Mouse (Mus musculus) retina, adult 2 months (tissue): ENCODE results near the gene Cped1.
"Not testable (repeated sequence)": the region's sequence is repeated elsewhere in the genome, so short reads cannot be mapped to it uniquely, and the experiment has no call there.

Source experiments
- DNase-seq: peaks from one replicate; pipeline ENCODE4 v3.0.0-alpha.2; 2012; ENCODE audit warnings: low read depth, low spot score

Gene Cped1

DNA sequence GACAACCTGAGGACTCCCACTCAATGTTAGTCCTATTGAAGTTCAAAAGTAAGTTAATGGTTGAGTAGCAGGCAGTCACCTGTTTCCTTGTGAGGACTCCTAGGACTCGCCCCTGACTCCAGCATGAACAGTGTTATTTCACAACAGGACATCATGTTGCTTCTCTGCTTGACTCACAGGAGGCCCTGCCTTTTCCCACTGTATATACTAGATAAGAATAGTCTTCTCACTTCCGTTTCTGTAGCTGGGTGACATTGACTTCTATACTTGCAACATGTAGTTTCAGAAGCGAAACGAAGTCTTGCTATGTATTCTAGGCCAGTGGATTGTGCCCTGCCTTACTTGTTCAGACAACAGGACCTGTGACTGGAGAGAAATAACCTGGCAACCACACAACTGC lies 236.4 kb downstream of the Cped1 start:
- no peak for DNase-seq

- no peak for DNase-seq
Measured at GRCm38 (mm10) chr6:22222947-22223346, 237.2 kb downstream of the Cped1 start.

GRCm38 (mm10) chr6:22224351-22224750 lies 238.6 kb downstream of the Cped1 start:
- no peak for DNase-seq

GRCm38 (mm10) chr6:22231244-22231643 lies 245.5 kb downstream of the Cped1 start:
- no peak for DNase-seq

DNA sequence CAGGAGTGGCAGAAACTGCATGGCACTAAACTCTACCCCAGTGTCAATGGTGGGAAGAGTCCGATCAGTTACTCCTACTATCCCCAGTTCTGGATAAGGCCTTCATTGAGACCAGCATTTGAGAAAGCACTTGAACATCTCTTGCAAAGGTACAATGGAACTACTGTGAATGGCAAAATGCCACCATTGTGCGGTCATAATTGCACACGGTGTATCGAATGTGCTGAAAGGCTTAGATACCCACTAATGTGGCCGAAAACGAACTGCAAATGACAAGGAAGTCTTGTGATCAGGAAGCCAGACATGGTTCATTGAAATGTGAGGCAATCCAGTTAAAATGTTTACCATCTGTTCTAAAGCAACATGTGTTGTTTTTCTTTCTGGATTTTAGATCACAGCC lies 247.8 kb downstream of the Cped1 start:
- no peak for DNase-seq

DNA sequence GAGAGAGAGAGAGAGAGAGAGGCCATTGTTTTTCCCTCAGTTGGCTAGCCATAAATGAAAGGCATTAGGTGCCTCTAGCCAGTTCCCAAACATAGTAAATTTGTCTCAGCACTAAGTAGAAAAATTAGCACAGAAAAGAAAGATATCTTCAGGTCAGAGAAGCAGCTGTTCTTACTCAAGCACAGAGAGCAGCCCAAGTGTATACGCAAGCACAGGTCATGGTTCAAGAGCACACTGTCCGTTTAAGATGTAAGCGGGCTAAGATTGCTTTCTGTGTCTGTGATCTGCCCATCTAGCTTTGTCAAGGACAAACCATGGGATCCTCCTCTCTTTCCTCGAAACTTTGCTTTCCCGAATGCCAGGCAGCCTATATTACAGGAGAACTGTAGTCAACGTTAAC lies 249.4 kb downstream of the Cped1 start:
- DNase-seq, result no peak

DNA sequence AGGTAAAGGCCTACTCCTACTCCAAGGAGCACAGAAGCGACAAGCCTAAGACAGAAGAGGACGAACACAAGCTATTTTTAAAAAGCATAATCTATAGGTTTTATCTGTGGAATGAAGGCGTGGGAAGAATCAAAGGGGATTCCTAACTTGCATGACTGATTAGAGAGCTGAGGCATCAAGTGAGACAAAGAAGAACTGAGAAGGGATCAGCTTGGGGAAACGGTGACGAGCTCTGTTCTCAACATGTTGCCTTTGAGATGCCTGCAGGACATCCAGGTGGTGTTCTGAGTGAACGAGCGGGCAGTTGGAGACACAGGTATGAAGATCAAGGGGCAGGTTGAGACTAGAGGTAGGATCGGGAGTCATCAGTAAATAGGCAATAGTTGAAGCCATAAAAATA lies 257.6 kb downstream of the Cped1 start:
- DNase-seq, result no peak

- no peak for DNase-seq
Measured at GRCm38 (mm10) chr6:22246696-22247095, 261.0 kb downstream of the Cped1 start.

- no peak for DNase-seq
Measured at GRCm38 (mm10) chr6:22258784-22259183, 273.1 kb downstream of the Cped1 start.

- DNase-seq, result no peak
Measured at GRCm38 (mm10) chr6:22262519-22262918, 276.8 kb downstream of the Cped1 start.

DNA sequence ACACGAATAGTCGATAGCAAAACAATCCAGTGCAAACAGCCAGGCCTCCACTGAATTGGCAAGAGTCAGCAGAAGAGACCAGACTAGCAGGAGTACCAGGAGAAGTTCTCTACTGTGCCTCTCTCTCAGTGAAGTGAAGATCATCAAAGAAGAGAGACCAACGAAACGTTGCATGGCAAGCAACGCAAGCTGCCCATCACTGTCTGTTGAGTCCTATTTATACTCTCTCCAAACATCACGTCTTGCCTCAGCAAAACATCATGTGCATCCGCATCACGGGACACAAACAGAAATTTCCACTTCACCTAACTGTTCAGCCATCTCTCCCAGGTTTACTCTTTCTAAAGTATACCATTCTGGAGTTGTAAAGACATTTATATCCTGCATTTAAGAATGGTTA lies 278.4 kb downstream of the Cped1 start:
- DNase-seq, result not testable (repeated sequence)

DNA sequence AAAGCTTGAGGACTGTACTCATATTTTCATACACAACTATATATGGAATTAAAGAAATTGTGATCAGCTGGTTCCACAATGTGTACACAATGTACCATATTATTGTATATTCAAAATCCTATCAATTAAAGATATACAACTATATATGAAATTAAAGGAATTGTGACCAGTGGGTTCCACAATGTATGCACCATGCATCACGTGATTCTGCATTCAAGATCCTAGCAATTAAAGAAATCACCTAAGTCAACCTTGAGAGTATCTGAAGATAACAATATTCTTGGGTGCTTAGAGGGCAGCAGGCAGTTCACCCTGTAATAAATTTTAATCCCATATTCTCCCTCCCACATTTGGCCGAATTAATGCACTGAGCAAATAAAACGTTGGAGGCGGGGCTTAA lies 280.3 kb downstream of the Cped1 start:
- DNase-seq, result no peak

- no peak for DNase-seq
Measured at GRCm38 (mm10) chr6:22267807-22268667, 282.3 kb downstream of the Cped1 start.

DNA sequence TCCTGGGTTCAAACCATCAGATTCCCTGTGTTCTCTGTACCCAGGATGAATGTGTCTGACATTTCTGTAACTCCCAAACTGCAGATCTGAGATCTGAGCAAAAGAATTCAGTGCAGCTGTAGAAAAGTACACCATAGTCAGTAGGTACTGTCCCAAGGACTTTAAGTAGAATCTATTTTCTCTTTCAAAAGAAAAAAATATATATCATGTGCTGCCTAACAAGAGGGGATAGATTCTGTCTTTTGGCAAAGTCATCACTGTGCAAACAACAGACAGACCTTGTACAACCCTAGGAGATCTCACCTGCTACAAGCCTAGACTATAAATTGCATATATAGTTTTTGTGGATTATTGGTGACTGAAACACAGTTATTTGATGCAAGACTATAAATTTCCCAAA lies 283.0 kb downstream of the Cped1 start:
- no peak for DNase-seq

DNA sequence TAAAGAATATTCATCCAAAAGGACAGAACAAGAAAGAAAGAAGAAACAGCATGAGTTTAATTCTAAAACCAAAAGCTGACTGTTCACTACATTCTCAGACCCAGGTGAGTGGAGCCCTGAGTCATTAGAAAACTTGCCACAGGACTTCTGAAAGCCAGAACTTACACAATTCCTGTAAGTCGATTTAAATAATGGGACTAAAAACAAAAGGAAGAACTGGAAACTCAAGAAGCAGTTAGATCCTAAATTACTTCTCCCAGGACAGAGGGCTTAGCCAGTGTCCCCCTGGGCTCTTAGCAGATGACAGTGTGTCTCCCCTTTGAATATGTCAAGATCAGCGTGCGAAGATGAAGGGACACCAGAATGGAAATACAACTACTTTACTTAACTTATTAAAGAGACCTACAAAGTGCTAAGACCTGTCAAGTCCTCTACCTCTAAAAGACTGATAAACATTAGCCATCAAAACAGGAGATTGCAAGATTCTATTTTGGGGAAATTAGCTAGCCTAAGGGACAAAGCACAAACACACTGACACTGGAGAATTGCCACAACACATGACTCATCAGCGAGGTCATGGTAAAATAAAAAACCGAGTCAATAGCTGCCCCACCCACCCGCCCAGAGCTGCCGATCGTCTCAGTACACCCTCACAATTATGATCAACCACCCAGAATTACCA lies 284.3 kb downstream of the Cped1 start:
- DNase-seq, result no peak

- DNase-seq, result no peak
Measured at GRCm38 (mm10) chr6:22277941-22278340, 292.2 kb downstream of the Cped1 start.

GRCm38 (mm10) chr6:22280217-22280861 lies 294.6 kb downstream of the Cped1 start:
- no peak for DNase-seq

DNA sequence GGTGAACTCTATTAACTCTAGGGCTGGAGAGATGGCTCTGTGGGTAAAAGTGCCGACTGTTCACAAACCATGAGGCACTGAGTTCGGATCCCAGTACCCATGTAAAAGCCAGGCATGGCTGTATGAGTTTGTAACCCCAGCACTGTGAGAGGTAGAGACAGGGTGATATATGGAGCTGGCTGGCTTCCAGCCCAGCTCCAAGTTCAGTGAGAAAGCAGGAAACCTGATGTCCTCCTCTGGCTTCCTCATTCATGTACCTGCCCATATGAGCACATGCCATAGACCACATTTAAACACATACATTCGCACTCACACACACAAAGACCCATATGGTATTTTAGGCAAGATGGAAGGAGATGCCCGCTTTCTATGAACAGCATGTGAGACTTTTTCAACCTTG lies 296.7 kb downstream of the Cped1 start:
- DNase-seq, result no peak

- DNase-seq, result no peak
Measured at GRCm38 (mm10) chr6:22288004-22288736, 302.5 kb downstream of the Cped1 start, which contains the start of gene Wnt16. Gene Wnt16, plus strand, starts transcription at chr6:22288227.

DNA sequence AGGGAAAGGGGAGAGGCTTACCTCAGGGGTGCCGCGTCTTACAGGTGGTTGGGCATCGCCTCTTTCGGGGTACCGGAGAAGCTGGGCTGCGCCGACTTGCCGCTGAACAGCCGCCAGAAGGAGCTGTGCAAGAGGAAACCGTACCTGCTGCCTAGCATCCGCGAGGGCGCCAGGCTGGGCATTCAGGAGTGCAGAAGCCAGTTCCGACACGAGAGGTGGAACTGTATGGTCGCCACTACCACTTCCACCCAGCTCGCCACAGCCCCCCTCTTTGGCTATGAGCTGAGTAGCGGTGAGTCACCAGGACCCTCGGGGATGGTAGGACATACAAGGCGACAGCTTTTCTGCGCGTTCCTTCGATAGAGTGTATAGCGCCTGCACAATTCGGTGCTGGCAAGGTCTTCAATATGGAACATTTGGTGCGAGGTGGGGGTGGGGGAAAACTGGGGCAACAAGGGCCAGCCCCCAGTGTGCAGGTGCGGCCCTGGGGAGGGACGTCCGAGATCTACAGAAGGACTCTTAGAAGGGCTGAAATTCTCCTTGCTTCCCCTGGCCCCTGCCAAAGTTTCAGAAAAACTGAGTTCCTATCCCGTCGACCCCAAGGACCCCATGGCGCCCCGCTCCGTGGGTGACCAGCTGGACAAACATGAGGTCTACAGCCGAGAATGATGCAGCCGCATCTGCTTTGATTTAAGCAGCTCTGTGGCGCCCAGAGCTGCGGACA lies 303.2 kb downstream of the Cped1 start:
- no peak for DNase-seq

DNA sequence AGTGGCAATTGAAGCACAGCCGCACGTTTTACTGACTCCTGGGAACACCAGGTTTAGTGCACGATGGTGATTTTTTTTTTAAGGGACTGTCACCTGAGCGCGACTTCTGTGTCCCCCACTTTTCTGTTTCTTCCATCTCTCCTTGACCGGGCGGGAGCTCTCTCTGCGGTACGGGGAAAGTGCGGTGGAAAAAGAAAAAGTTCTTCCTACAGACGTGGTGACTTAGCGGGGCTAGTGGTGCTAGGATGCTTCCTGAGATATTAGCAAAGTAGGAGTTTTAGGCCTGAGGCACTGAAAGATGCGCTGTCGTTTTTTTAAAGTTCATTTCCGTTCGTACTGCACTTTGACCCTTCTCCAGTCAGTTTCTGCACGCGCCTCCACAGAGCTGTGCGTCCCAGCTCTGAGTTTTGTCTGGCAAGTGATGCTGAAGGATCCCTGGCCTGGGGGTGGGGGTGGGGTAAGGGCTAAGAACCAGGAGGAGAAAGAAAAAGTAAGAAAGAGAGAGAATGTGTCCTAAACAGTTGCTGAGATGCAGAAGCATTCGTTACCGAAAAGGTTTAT lies 303.8 kb downstream of the Cped1 start:
- no peak for DNase-seq
